Mouse (Mus musculus) hindbrain, embryonic 15.5 days (tissue): ENCODE results near the gene Wnt6. TPM values are rescaled to one million over a fixed set of nuclear protein-coding genes. Genes with fewer than 3 reads are reported as not detected.

Experiments
- ATAC-seq: fragments of 200-750 bp; cut with Nextera tagmentation; 2 replicates; pipeline ENCODE4 v1.8.0; 2017; ENCODE audit warnings: low read depth, moderate number of reproducible peaks, moderate TSS enrichment; ENCODE audit not compliant: low FRiP score
- H3K27ac ChIP-seq: fragments of 300-500 bp; sonication (generic); replicated peaks from 2 replicates; pipeline ENCODE4 v1.5.1; 2015; ENCODE audit warnings: mild to moderate bottlenecking, inconsistent platforms
- H3K27me3 ChIP-seq: fragments of 300-500 bp; sonication (generic); 2 replicates; pipeline ENCODE4 v1.6.1; 2015; ENCODE audit warnings: control low read depth, inconsistent platforms
- H3K36me3 ChIP-seq: fragments of 300-500 bp; sonication (generic); 2 replicates; pipeline ENCODE4 v1.6.1; 2015; ENCODE audit warnings: control low read depth, inconsistent platforms
- H3K4me1 ChIP-seq: fragments of 300-500 bp; sonication (generic); replicated peaks from 2 replicates; pipeline ENCODE4 v1.6.1; 2015; ENCODE audit warnings: control low read depth, inconsistent platforms
- H3K4me2 ChIP-seq: fragments of 300-500 bp; sonication (generic); 2 replicates; pipeline ENCODE4 v1.6.1; 2015; ENCODE audit warnings: moderate library complexity, mild to moderate bottlenecking, inconsistent platforms
- H3K4me3 ChIP-seq: fragments of 300-500 bp; sonication (generic); 2 replicates; pipeline ENCODE4 v1.5.1; 2015; ENCODE audit warnings: mild to moderate bottlenecking, inconsistent platforms
- H3K9ac ChIP-seq: fragments of 300-500 bp; sonication (generic); 2 replicates; pipeline ENCODE4 v1.6.1; 2015; ENCODE audit warnings: inconsistent platforms
- H3K9me3 ChIP-seq: fragments of 300-500 bp; sonication (generic); 2 replicates; pipeline ENCODE4 v1.6.1; 2016; ENCODE audit warnings: control low read depth, inconsistent platforms
- WGBS: fragments of 180-500 bp; shearing (Covaris S2); methylation state at CpG from one replicate; pipeline ENCODE4 v1.1.7; 2015; 5-methylcytosine and 5-hydroxymethylcytosine counted together
- polyA plus RNA-seq: library from polyadenylated mRNA; unstranded; fragments of >200 nt; fragmentation: Nextera tagmentation; extraction: Ambion mirVana; gene quantifications from 2 replicates; pipeline ENCODE4 v1.2.1, GENCODE M21; 2015

The Wnt6 gene
- 4.7 and 7.0 TPM in 2 replicates for polyA plus RNA-seq

DNA sequence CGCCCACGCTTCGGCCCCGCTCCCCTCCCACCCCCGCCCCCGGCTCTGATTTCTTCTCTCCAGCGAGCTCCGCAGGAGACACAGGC, at the start of gene Wnt6:
Gene Wnt6 (plus strand): TSS at position 48 of the 86 bp plus-strand sequence.
- H3K4me3 ChIP-seq = peak within 1 kb of the TSS; percentile 45
- peak within 1 kb of the TSS; percentile 41 for H3K9ac ChIP-seq
- no peaks in the 10 kb centered on the region for H3K36me3 ChIP-seq
- H3K27me3 ChIP-seq = peaks cover 87% of the 10 kb centered on the region
- no peaks in the 10 kb centered on the region for H3K9me3 ChIP-seq
- peaks cover 29% of the 10 kb centered on the region for H3K4me1 ChIP-seq
- WGBS = no CpG with 5 or more reads among the region's 8 CpGs
- H3K27ac ChIP-seq = no peak within 1 kb of the TSS
- ATAC-seq = no peak
- H3K4me2 ChIP-seq = peak within 1 kb of the TSS; percentile 94

DNA sequence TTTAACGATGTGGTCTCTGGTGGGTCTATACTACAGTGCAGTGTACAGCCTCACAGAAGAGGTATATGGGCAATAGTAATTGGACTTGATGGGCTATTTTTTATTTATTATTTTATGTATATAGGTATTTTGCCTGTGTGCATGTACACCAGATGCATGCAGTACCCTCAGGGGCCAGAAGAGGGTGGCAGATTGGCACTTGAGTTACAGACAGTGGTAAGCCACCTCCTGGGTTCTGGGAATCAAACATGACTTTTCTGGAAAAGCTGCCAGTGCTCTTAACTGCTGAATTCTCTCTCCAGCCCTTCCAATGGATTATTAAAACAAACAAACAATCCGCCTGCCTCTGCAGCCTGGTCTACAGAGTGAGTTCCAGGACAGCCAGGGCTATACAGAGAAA, 47.9 kb upstream of the Wnt6 start:
- H3K36me3 ChIP-seq = no peaks in the 10 kb centered on the region

DNA sequence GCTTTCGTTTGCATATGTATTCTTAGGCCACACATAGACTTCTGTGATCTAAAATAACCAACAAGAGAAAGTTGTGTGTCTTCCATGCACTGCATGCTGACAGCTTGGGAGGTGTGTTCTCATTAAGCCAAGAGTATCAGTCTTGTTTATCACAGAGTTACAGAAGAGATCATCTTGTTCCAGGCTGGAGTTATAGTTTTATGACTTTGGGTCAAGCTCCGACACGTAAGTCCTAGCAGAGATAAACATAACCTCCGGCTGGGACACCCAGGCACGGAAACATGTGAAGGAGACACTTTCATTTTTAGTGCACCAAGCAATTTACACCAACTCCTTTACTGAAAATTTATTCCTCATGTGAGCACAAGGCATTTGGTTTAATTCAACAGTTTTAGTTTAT, 45.6 kb upstream of the Wnt6 start:
- Histone ChIP-seq H3K36me3 (no peaks in the 10 kb centered on the region), H3K4me2 (no peak overlapping the region), H3K4me1 (no peaks in the 10 kb centered on the region), H3K9me3 (no peaks in the 10 kb centered on the region), H3K27me3 (no peaks in the 10 kb centered on the region), H3K27ac (no peak overlapping the region), H3K9ac (no peak overlapping the region), H3K4me3 (no peak overlapping the region)
- 86% methylated on average over 5 of the region's 5 CpGs for WGBS
- ATAC-seq = no peak

More for the DNA sequence above, 47.9 kb upstream of the Wnt6 start:
- no peak for ATAC-seq
- Histone ChIP-seq H3K4me2 (no peak overlapping the region), H3K9ac (no peak overlapping the region), H3K4me1 (no peaks in the 10 kb centered on the region), H3K27ac (no peak overlapping the region), H3K4me3 (no peak overlapping the region), H3K27me3 (no peaks in the 10 kb centered on the region), H3K9me3 (no peaks in the 10 kb centered on the region)
- whole genome bisulfite sequencing = 83% methylated on average over 2 of the region's 2 CpGs

DNA sequence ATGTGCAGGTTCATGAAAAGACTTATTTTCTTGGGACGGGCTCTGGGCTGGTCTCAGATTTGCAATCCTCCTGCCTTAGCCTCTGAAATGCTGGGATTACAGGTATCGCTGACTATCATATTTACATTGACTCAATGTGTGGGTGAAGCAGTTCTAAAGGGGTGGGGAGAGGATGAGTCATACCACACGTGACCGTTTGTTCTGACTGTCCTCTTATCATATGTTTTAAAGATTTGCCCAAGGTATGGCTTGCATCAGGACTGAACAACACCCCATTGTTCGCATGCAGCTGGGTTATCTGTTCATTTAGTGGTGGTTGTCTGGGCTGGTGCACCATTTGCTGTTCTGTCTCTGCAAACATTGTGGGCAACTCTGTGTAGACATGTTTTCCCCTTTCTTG, 45.0 kb upstream of the Wnt6 start:
- Histone ChIP-seq H3K4me2 (no peak overlapping the region), H3K36me3 (no peaks in the 10 kb centered on the region), H3K27ac (no peak overlapping the region), H3K27me3 (no peaks in the 10 kb centered on the region), H3K4me1 (no peaks in the 10 kb centered on the region), H3K9ac (no peak overlapping the region), H3K4me3 (no peak overlapping the region), H3K9me3 (no peaks in the 10 kb centered on the region)
- ATAC-seq = no peak
- 88% methylated on average over 5 of the region's 5 CpGs for WGBS

DNA sequence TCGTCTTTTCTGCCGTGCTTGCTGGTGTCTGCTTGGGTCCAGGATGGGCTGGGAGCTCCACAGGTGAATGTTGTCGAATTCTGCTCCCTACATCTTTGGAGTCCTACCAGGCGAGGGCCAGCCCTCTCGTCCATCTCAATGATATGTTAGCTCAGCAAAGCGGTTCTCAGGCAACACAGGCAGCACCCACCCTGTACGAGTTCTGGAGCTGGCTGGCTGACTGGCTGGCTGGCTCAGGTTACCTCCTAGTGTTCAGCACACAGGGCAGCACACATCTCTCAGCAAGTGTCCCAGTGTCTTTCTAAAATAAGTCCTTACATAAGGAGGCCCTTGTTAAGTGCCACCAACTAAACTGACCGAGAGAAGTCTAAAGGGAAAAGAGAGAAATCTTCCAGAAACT, 43.2 kb upstream of the Wnt6 start:
- no peaks in the 10 kb centered on the region for H3K27me3 ChIP-seq
- H3K4me3 ChIP-seq = no peak overlapping the region
- no peak overlapping the region for H3K4me2 ChIP-seq
- H3K9me3 ChIP-seq = no peaks in the 10 kb centered on the region
- H3K4me1 ChIP-seq = no peaks in the 10 kb centered on the region
- no peak overlapping the region for H3K9ac ChIP-seq
- H3K36me3 ChIP-seq = no peaks in the 10 kb centered on the region
- ATAC-seq = no peak
- WGBS = 85% methylated on average over 8 of the region's 8 CpGs
- no peak overlapping the region for H3K27ac ChIP-seq

DNA sequence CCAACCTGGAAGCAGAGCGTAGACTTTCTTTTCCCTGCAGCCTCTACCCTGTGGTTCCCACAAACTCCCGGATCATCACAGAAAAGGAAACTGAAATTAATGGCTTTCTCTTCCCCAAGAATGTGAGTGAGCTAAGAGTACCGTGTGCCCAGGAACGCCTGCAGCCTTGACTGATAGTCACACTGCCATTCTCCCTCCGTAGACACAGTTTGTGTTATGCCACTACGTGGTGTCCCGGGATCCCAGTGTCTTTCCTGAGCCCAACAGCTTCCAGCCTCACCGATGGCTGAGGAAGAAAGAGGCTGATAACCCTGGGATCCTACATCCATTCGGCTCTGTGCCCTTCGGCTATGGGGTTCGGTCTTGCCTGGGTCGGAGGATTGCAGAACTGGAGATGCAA, 34.7 kb upstream of the Wnt6 start:
- Histone ChIP-seq H3K4me3 (no peak overlapping the region), H3K27me3 (no peaks in the 10 kb centered on the region), H3K36me3 (no peaks in the 10 kb centered on the region), H3K4me2 (no peak overlapping the region), H3K4me1 (no peaks in the 10 kb centered on the region), H3K27ac (no peak overlapping the region), H3K9ac (no peak overlapping the region), H3K9me3 (no peaks in the 10 kb centered on the region)
- no peak for ATAC-seq
- WGBS = 90% methylated on average over 12 of the region's 12 CpGs

DNA sequence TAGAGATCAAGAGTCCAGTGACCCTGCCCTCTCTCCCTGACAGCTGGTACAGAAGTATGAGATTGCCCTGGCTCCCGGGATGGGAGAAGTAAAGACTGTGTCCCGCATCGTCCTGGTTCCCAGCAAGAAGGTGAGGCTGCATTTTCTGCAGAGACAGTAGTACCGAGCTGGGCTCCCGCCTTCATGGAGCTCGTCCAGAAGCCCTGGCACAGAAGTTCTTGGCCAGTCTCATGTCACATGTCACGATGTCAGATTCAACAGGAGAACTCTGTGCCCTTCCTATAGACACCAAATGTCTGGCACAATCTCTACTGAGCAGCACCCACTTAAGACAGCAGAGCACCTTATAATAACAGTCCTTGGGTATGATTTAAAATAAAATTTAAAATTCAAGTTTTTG, 34.2 kb upstream of the Wnt6 start:
- WGBS = 87% methylated on average over 7 of the region's 7 CpGs
- Histone ChIP-seq H3K27ac (no peak overlapping the region), H3K9me3 (no peaks in the 10 kb centered on the region), H3K4me3 (no peak overlapping the region), H3K4me2 (no peak overlapping the region), H3K4me1 (no peaks in the 10 kb centered on the region), H3K36me3 (no peaks in the 10 kb centered on the region), H3K27me3 (no peaks in the 10 kb centered on the region), H3K9ac (no peak overlapping the region)
- ATAC-seq = no peak

DNA sequence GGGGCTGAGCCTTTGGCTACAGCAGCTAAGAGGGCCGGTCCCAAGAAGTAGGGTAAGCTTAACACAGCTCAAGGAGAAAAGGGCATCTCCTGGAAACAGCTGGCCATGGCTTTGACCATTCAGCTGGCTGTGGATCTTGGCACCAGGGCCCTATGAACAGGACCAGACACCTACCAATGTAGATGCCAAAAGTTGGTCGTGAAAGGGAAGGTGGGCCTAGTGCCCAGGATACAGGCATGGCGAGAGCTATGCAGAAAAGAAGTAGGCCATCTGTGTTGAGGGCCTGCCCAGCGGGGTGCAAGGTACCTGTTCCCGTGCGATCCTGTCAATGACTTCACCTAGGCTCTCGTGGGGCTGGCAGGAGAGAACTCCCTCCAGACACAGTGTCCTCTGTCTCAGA, 30.8 kb upstream of the Wnt6 start:
- 85% methylated on average over 7 of the region's 7 CpGs for WGBS
- Histone ChIP-seq H3K4me2 (no peak overlapping the region), H3K9ac (no peak overlapping the region), H3K27ac (no peak overlapping the region), H3K27me3 (no peaks in the 10 kb centered on the region), H3K9me3 (no peaks in the 10 kb centered on the region), H3K4me3 (no peak overlapping the region), H3K4me1 (no peaks in the 10 kb centered on the region), H3K36me3 (no peaks in the 10 kb centered on the region)
- no peak for ATAC-seq

DNA sequence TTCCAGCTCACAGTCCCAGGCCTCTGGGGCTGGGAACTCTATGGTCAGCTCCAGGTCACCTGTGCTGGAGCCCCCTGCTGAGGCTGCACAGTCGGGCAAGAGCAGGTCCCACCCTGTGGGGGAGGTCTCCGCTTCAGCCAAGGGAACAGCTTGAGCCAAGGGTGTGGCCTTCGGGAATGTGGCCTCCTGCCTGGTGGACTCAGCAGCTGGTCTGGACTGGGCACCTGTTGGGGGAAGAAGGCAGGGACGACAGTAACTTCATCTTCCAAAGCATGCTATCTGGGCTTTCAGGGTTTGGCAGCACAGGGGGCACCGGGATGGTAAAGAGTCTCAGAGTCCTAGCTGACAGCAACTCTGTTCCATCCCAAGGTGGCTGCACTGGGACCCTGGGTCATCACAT, 24.4 kb upstream of the Wnt6 start:
- Histone ChIP-seq H3K36me3 (no peaks in the 10 kb centered on the region), H3K9ac (no peak overlapping the region), H3K4me1 (no peaks in the 10 kb centered on the region), H3K27ac (no peak overlapping the region), H3K9me3 (no peaks in the 10 kb centered on the region), H3K4me3 (no peak overlapping the region), H3K27me3 (0 out of 2 replicates have a peak, but pooled peaks cover 3% of the 10 kb centered on the region), H3K4me2 (no peak overlapping the region)
- no peak for ATAC-seq
- WGBS = 80% methylated on average over 5 of the region's 5 CpGs

DNA sequence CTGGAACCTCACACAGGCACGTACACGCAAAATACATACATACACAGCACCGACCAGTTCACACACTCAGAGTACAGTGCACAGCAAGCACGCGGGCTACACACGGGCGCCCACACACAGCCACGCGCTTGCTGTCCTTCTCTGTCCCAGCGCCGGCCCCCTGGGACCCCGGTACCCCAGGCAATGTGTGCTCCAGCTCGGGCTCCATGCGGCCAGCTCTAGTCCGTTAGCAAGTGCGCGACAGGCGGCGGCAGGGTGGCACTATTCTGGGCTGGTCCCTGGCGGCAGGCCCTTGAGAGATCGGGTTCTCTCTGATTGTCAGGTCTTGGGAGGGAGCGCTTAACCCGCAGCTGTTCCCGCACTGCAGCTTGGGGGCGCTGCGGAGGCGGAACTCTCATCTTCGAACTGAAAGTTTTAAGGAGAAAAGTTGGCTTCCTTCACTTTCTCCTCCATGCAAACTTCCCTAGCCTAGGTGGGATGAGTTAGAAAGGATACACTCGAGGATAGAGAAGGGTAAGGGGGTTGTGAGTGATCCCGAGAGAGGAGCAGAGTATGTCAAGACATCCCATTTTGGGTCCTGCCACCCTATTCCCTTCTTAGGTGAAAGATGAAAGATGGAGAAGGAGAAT, 22.9 kb upstream of the Wnt6 start, which contains the start of gene Prkag3:
Gene Prkag3 (minus strand): TSS at position 579 of the 629 bp plus-strand sequence.
- no peak for ATAC-seq
- Histone ChIP-seq H3K4me2 (peak within 1 kb of the TSS; percentile 42), H3K36me3 (no peaks in the 10 kb centered on the region), H3K9me3 (no peaks in the 10 kb centered on the region), H3K4me1 (no peaks in the 10 kb centered on the region), H3K4me3 (0 out of 2 replicates have a peak within 1 kb of the TSS, but pooled peaks have one; percentile 14), H3K27ac (no peak within 1 kb of the TSS), H3K27me3 (0 out of 2 replicates have a peak, but pooled peaks cover 3% of the 10 kb centered on the region), H3K9ac (no peak within 1 kb of the TSS)
- WGBS = 9% methylated on average over 30 of the region's 30 CpGs

DNA sequence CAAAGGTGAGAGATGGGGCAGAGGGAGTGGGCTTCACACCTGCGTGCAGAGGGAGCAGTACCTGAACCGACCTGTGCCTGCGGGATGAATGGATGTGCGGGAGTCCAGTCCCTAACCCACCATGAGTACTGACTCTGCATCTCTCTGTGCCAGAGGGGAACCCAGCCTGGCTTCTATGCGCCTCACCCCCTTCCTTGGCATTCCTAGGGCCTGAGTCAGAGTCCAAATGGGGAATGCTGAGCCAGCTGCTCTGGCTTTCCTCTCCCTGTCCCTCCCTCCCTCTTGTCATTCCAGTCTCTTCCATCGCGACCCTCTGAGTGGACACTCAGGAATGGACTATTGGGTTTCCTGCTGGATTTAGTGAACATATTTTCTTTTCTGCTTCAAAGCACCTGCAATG, 22.4 kb upstream of the Wnt6 start:
- no peak overlapping the region for H3K27ac ChIP-seq
- ATAC-seq = no peak
- H3K36me3 ChIP-seq = no peaks in the 10 kb centered on the region
- H3K9me3 ChIP-seq = no peaks in the 10 kb centered on the region
- 0 out of 2 replicates have a peak, but pooled peaks cover 3% of the 10 kb centered on the region for H3K27me3 ChIP-seq
- H3K4me2 ChIP-seq = no peak overlapping the region
- no peak overlapping the region for H3K9ac ChIP-seq
- H3K4me1 ChIP-seq = no peaks in the 10 kb centered on the region
- 69% methylated on average over 7 of the region's 7 CpGs for WGBS
- no peak overlapping the region for H3K4me3 ChIP-seq

DNA sequence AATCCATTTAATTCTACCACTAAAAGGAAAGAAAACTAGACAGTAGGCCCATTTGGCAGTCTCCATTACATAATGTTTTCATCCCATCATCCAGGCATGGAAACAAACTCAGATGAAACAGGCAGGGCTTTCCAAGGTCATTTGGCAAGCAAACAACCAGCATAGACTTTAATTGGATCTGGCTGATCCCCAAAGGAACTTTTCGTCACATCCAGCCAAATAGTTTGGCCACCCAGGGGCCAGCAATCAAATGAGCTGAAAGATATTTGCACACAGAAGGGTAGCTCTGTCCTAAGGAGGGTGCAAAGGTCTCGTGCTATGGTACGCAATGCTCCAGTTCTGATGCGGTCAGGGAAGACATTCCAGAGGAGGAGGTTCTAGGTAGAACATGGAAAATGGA, 21.0 kb upstream of the Wnt6 start:
- H3K27ac ChIP-seq = no peak overlapping the region
- no peaks in the 10 kb centered on the region for H3K9me3 ChIP-seq
- H3K4me2 ChIP-seq = no peak overlapping the region
- no peak overlapping the region for H3K9ac ChIP-seq
- WGBS = 80% methylated on average over 4 of the region's 4 CpGs
- no peak overlapping the region for H3K4me3 ChIP-seq
- 0 out of 2 replicates have a peak, but pooled peaks cover 3% of the 10 kb centered on the region for H3K27me3 ChIP-seq
- H3K36me3 ChIP-seq = no peaks in the 10 kb centered on the region
- no peaks in the 10 kb centered on the region for H3K4me1 ChIP-seq
- no peak for ATAC-seq

DNA sequence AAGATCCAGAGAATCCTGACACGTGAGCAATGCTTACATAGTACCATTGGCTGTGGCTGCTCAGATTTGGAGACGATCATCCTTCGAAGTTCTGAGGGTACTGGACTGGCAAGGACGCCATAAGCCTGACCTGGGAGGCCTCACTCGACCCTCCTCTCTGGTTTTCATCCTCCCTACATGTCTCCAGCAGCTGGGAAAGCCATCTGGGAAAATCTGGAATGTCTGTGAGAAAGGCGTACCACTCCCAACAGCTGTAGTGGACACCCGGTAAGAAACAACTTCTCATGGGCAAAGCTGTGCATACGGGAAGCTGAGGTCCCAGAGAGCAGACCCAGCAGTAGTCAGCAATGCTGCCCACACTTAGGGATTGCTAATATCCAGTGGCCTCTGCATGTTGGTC, 19.5 kb upstream of the Wnt6 start:
- H3K9ac ChIP-seq = no peak overlapping the region
- H3K36me3 ChIP-seq = no peaks in the 10 kb centered on the region
- H3K4me1 ChIP-seq = no peaks in the 10 kb centered on the region
- H3K27me3 ChIP-seq = 0 out of 2 replicates have a peak, but pooled peaks cover 3% of the 10 kb centered on the region
- no peak for ATAC-seq
- 86% methylated on average over 8 of the region's 8 CpGs for WGBS
- H3K9me3 ChIP-seq = no peaks in the 10 kb centered on the region
- H3K4me3 ChIP-seq = no peak overlapping the region
- H3K27ac ChIP-seq = no peak overlapping the region
- no peak overlapping the region for H3K4me2 ChIP-seq
